In the genomic region with DNA sequence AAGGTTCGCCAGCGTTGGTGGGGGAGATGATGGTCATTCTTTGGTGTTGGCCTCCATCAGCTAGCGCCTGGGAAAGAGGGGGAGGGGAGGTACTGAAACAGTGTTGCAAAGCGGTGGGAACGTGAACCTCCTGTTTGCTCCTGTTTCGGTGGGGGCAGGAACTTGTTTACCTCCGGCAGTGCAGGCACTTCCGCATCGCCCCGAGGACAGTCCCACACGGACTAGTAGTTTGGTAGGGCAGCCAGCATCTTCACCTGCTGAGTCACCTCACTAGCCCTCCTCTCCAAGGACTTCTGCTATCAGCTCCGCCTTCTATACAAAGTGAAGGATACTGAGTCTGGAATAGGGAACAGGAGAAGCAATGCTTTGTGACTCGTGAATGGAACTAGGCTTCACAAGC, we compare ENCODE assay signal across 8 mouse cellular contexts. TPM values are rescaled to one million over a fixed set of nuclear protein-coding genes. Genes with fewer than 3 reads are reported as not detected.
DNase-seq lines count a peak whose midpoint lies in the region; ATAC-seq and TF ChIP-seq lines count a peak whose summit lies in the region.

No protein-coding gene starts in this region.

- H3K36me3 ChIP-seq in hindbrain, embryonic 15.5 days: no peaks in the 10 kb centered on the region
- H3K36me3 ChIP-seq in liver, postnatal 0 days (replicated peaks; ENCODE audit: insufficient read depth, low read length): no peaks in the 10 kb centered on the region
- H3K36me3 ChIP-seq in stomach, embryonic 14.5 days (ENCODE audit: control insufficient read depth, insufficient read depth, low read length): no peaks in the 10 kb centered on the region

- peak overlapping the region; percentile 15; the same call in 1 of the 2 replicates for H3K4me3 ChIP-seq in hindbrain, embryonic 15.5 days
- H3K4me3 ChIP-seq in liver, postnatal 0 days (ENCODE audit: low read depth, low read length): peak overlapping the region; percentile 38
- no peak overlapping the region for H3K4me3 ChIP-seq in stomach, embryonic 14.5 days (ENCODE audit: low read depth, low read length)

- peak; percentile 12 for DNase-seq in 416B (ENCODE audit: low read depth)
- peak; percentile 15 for DNase-seq in T-cell, adult 2 months (ENCODE audit: low spot score)
- peak; percentile 34 for DNase-seq in liver, postnatal 0 days
- no peak for DNase-seq in layer of hippocampus, adult 9-10 months (ENCODE audit: low spot score)
- no peak for DNase-seq in ovary, adult 18-20 months (ENCODE audit: low spot score)
- DNase-seq in layer of hippocampus, adult 18-20 months (ENCODE audit: low spot score in 2 of 2): no peak

- WGBS in hindbrain, embryonic 15.5 days: 2% methylated on average over 13 of the region's 13 CpGs
- 2% methylated on average over 13 of the region's 13 CpGs for WGBS in liver, postnatal 0 days (ENCODE audit: insufficient replicate concordance)
- WGBS in stomach, embryonic 14.5 days: 2% methylated on average over 13 of the region's 13 CpGs

- TF ChIP-seq EP300 in liver, postnatal 0 days (IDR thresholded peaks at IDR 0.05; ENCODE audit: low read depth): no peak

- TF ChIP-seq CTCF in liver, postnatal 0 days (IDR thresholded peaks at IDR 0.05; ENCODE audit: low read depth): no peak

- no peak for ATAC-seq in hindbrain, embryonic 15.5 days (ENCODE audit: low FRiP score, low read depth)
- ATAC-seq in liver, postnatal 0 days: peak; percentile 62
- no peak for ATAC-seq in stomach, embryonic 14.5 days (ENCODE audit: insufficient number of reproducible peaks, insufficient read depth, low FRiP score, low read depth)

- H3K4me1 ChIP-seq in hindbrain, embryonic 15.5 days (replicated peaks): peaks cover 5% of the 10 kb centered on the region
- H3K4me1 ChIP-seq in liver, postnatal 0 days (ENCODE audit: insufficient read depth): peaks cover 6% of the 10 kb centered on the region; the same call in 1 of the 2 replicates
- 0 out of 2 replicates have a peak, but pooled peaks cover 3% of the 10 kb centered on the region for H3K4me1 ChIP-seq in stomach, embryonic 14.5 days (ENCODE audit: control insufficient read depth, insufficient read depth, low read length)

- H3K9me3 ChIP-seq in hindbrain, embryonic 15.5 days: no peaks in the 10 kb centered on the region
- H3K9me3 ChIP-seq in liver, postnatal 0 days (ENCODE audit: low read length): no peaks in the 10 kb centered on the region
- no peaks in the 10 kb centered on the region for H3K9me3 ChIP-seq in stomach, embryonic 14.5 days (ENCODE audit: control insufficient read depth, low read depth, low read length)

- peak overlapping the region; percentile 47 for H3K4me2 ChIP-seq in hindbrain, embryonic 15.5 days
- H3K4me2 ChIP-seq in liver, postnatal 0 days (ENCODE audit: low read depth, low read length): peak overlapping the region; percentile 67
- peak overlapping the region; percentile 37 for H3K4me2 ChIP-seq in stomach, embryonic 14.5 days (replicated peaks; ENCODE audit: low read depth, low read length)

- H3K27ac ChIP-seq in hindbrain, embryonic 15.5 days (replicated peaks): no peak overlapping the region
- no peak overlapping the region for H3K27ac ChIP-seq in liver, postnatal 0 days (ENCODE audit: low read depth)
- peak overlapping the region; percentile 63; the same call in 1 of the 2 replicates for H3K27ac ChIP-seq in stomach, embryonic 14.5 days (ENCODE audit: low read length)

- H3K9ac ChIP-seq in hindbrain, embryonic 15.5 days: no peak overlapping the region
- peak overlapping the region; percentile 31 for H3K9ac ChIP-seq in liver, postnatal 0 days (replicated peaks)
- no peak overlapping the region for H3K9ac ChIP-seq in stomach, embryonic 14.5 days (replicated peaks; ENCODE audit: low read depth, low read length)

- H3K27me3 ChIP-seq in hindbrain, embryonic 15.5 days: peaks cover 18% of the 10 kb centered on the region; the same call in 1 of the 2 replicates
- H3K27me3 ChIP-seq in liver, postnatal 0 days (ENCODE audit: insufficient read depth, low read length): 0 out of 2 replicates have a peak, but pooled peaks cover 4% of the 10 kb centered on the region
- H3K27me3 ChIP-seq in stomach, embryonic 14.5 days (ENCODE audit: control insufficient read depth, insufficient read depth, low read length): no peaks in the 10 kb centered on the region

RNA-seq across cellular contexts. Expression of gene Opn4, which starts 15.1 kb away (rescaled TPM):
- polyA plus RNA-seq in hindbrain, embryonic 15.5 days (2015; fragmentation: Nextera tagmentation; extraction: Ambion mirVana): not detected in 2 replicates
- not detected in 2 replicates for polyA plus RNA-seq in liver, postnatal 0 days (2015; fragmentation: Nextera tagmentation; extraction: Ambion mirVana)
- polyA plus RNA-seq in stomach, embryonic 14.5 days (2014; fragmentation: Nextera tagmentation; extraction: Ambion mirVana): not detected in 2 replicates
- total RNA-seq in layer of hippocampus, adult 18-20 months (2021): not detected

RNA-seq across cellular contexts. Expression of gene Ldb3, which starts 26.6 kb away (rescaled TPM):
- polyA plus RNA-seq in hindbrain, embryonic 15.5 days (2015; fragmentation: Nextera tagmentation; extraction: Ambion mirVana): 0.64 and 0.87 TPM in 2 replicates
- 0.26 and 3.2 TPM in 2 replicates for polyA plus RNA-seq in liver, postnatal 0 days (2015; fragmentation: Nextera tagmentation; extraction: Ambion mirVana)
- polyA plus RNA-seq in stomach, embryonic 14.5 days (2014; fragmentation: Nextera tagmentation; extraction: Ambion mirVana): 1.3 and 1.8 TPM in 2 replicates
- 1 to 10 TPM; 3.5 to 4.1 TPM for total RNA-seq in layer of hippocampus, adult 18-20 months (2021)

RNA-seq across cellular contexts. Expression of gene Wapl, which starts 58.6 kb away (rescaled TPM):
- 12.3 and 14.8 TPM in 2 replicates for polyA plus RNA-seq in hindbrain, embryonic 15.5 days (2015; fragmentation: Nextera tagmentation; extraction: Ambion mirVana)
- polyA plus RNA-seq in liver, postnatal 0 days (2015; fragmentation: Nextera tagmentation; extraction: Ambion mirVana): 15.3 TPM in 2 replicates
- 31.1 and 33.6 TPM in 2 replicates for polyA plus RNA-seq in stomach, embryonic 14.5 days (2014; fragmentation: Nextera tagmentation; extraction: Ambion mirVana)
- 10 to 100 TPM; 51.2 to 52.8 TPM for total RNA-seq in layer of hippocampus, adult 18-20 months (2021)

Comparison
In these comparisons a context has a peak if more than half of its experiments do, and no peak if none do; other contexts are left out.
1. DNase-seq: peak in 416B (single experiment), T-cell, adult 2 months (single experiment) and liver, postnatal 0 days (single experiment); none in layer of hippocampus, adult 9-10 months (single experiment), ovary, adult 18-20 months (single experiment) and layer of hippocampus, adult 18-20 months (0 of 2).
2. Peak in every context shown above with its lines, with median percentiles within 50 percentile points of each other: H3K4me2 ChIP-seq.